Mouse (Mus musculus) skeletal muscle tissue, adult 2 months (tissue): ENCODE measurements at regions not wholly inside any gene's neighbourhood (a gene's known extent, or its start where the extent isn't known, plus 50 kb on each side); places are given as distances from the start of the nearest gene placed in this dataset.
"Not testable (repeated sequence)": the region's sequence is repeated elsewhere in the genome, so short reads cannot be mapped to it uniquely, and the experiment has no call there.

Experiments
- DNase-seq: peaks from one replicate; pipeline ENCODE4 v3.0.0-alpha.2; 2012; ENCODE audit warnings: low read depth, low spot score

DNA sequence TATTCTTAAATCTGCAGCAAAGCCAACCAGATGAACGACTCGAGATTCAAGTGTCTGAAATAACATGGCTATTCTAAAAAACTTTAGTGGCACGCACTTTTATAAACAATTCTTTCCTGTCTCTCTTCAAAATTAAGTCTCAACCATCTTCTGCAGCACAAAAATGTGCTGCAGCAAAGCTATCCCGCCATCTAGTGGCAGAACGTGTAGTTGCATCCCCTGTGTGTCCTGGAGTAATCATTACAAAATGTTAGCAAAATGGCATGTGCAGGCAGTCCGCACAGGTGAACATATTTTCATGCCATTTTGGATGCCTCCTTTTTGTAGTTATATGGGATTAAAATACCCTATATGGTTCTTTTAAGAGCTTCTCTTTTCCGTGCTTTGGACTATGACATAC lies 293.1 kb upstream of the Slc7a14 start:
- peak; percentile 44 for DNase-seq

DNA sequence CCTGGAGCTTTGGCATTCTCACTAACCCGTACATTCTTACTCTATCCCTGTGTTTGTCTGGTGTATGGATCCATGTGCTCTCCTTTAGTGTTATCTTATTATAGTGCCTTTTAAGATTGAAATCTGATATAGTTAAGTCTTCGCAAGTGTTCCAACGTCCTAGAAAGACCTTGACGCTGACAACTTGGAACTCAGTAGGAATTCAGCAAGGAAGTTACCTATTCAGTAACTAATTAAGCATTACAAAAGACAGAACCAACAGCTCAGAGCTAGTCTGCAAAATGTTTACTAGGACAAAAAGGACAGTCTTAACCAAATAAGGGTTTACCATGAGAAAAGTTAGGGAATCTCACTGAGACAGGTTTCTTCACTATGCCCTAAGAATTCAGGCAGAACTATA lies 286.4 kb upstream of the Slc7a14 start:
- not testable (repeated sequence) for DNase-seq

DNA sequence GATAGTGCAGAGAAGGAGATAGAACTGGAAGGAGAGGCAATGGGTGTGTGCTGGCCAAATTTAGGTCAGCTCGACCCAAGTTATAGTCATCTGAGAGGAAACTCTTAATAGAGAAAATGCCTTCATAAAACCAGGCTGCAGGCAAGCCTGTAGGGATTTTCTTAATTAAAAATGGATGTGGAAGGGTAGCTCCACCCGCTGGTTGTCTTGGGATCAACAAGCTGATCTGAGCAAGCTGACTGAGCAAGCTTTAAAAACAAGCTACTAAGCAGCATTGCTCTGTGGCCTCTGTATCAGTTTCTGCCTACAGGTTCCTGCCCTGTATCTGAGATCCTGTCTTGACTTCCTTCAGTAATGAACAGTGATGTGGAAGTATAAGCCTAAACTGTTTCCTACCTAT lies 275.8 kb upstream of the Slc7a14 start:
- peak; percentile 40 for DNase-seq

DNA sequence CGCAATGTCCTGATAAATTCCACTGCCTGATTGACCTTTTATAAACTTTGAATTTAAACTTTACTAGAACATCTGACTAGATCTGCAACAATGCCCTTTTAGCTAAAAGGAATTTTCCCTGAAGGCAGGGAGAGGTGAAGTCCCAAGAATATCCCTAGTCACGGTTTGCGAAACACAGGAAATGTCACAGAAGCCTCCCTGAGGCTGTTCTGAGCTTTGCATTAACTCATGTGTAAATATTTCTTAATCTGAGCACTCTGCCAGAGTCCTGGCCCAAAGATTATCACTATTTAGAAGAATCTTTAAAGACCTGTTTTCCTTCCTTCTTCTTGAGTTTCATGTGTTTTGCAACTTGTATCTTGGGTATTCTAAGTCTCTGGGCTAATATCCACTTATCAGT lies 263.7 kb upstream of the Slc7a14 start:
- no peak for DNase-seq
